Mouse (Mus musculus): ENCODE data around the gene Aox3. TPM values are rescaled to one million over a fixed set of nuclear protein-coding genes. Genes with fewer than 3 reads are reported as not detected.

Aox3 gene
- polyA plus RNA-seq (2014; fragmentation: Nextera tagmentation; extraction: Ambion mirVana), result 0.91 and 1.1 TPM in 2 replicates

DNA sequence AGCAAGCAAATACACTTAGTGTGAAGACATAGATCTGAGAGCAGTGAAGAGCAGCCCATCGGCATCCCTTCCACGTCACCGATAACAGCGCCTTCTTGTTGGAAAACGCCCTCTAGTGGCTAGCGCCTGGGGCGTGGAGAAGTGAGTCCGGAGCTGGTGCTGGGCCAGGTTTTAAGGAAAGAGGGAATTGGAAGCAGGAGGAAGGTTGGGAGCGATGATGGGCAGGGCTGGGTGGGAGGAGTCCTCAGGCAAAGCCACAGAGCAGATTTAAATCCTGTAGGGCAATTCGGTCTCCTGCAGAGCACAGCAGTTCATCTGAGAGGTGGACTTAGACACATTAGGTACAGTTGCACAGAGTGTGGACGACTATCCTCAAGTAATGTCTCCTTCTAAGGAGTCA lies at the start of gene Aox3:
Gene Aox3, plus strand, starts transcription at position 251 of the 400 bp plus-strand sequence.
- Histone ChIP-seq H3K36me3 (ENCODE audit: insufficient read depth) (no peaks in the 10 kb centered on the region), H3K27ac (ENCODE audit: low read depth) (no peak within 1 kb of the TSS), H3K27me3 (ENCODE audit: insufficient read depth, low read length) (no peaks in the 10 kb centered on the region), H3K9me3 (ENCODE audit: low read depth, low read length) (no peaks in the 10 kb centered on the region), H3K4me2 (peak within 1 kb of the TSS; percentile 43), H3K9ac (no peak within 1 kb of the TSS), H3K4me3 (ENCODE audit: low read depth, low read length) (no peak within 1 kb of the TSS), H3K4me1 (ENCODE audit: insufficient read depth) (no peaks in the 10 kb centered on the region)
- DNase-seq, result peak; percentile 92
- ATAC-seq (ENCODE audit: insufficient read depth), result peak; percentile 73; the same call in 1 of the 2 replicates
- peak; percentile 83 for TF ChIP-seq CTCF (IDR thresholded peaks at IDR 0.05; ENCODE audit: low read depth)
- 17% methylated on average over 11 of the region's 11 CpGs for WGBS

DNA sequence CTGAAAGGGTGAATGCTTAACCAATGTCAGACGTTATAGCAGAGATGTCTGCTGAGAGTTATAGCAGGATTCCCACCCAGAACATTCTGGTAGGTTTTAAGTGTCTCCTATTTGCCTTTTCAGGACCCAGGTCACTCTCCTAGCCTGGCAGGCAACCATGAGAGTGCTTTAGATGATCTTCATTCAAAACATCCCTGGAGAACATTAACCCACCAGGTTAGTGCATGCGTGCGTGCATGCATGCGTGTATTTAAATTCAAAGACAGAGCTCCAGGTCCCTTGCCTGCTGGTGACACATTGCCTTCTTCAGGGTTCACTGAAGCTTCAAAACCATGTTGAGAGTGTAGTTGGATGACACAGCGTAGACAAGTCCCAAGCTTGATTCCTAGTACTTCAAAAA lies 47.8 kb upstream of the Aox3 start:
- no peak overlapping the region for H3K4me3 ChIP-seq (ENCODE audit: low read depth, low read length)

DNA sequence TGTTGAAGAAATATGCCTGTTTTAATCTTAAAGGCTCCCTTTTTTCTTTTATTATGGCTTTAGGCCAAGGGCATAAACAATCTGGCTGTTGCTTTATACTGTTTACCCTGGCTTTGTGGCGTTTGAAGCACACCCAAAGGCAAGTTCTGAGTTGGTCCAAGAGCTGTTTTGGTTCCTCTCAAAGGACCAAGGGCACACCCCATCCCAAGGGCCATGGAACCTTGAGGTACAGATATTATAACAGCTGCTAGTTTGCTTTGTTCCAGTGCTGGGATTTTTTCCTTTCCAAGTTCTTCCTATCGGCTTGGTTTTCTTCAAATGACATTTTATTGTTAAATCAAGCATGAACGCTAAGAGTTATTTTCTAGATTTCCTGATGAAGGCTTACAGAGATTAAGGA lies 47.3 kb upstream of the Aox3 start:
- no peaks in the 10 kb centered on the region for H3K9me3 ChIP-seq (ENCODE audit: low read depth, low read length)
- H3K36me3 ChIP-seq (ENCODE audit: insufficient read depth), result no peaks in the 10 kb centered on the region
- no peak overlapping the region for H3K27ac ChIP-seq (ENCODE audit: low read depth)
- peak; percentile 50 for DNase-seq
- no peak overlapping the region for H3K4me2 ChIP-seq
- TF ChIP-seq CTCF (IDR thresholded peaks at IDR 0.05; ENCODE audit: low read depth), result no peak
- no peak for ATAC-seq (ENCODE audit: insufficient read depth)
- no peaks in the 10 kb centered on the region for H3K4me1 ChIP-seq (ENCODE audit: insufficient read depth)
- 68% methylated on average over 3 of the region's 3 CpGs for WGBS
- H3K27me3 ChIP-seq (ENCODE audit: insufficient read depth, low read length), result no peaks in the 10 kb centered on the region
- H3K4me3 ChIP-seq (ENCODE audit: low read depth, low read length), result no peak overlapping the region
- no peak overlapping the region for H3K9ac ChIP-seq

More for the DNA sequence above, 47.8 kb upstream of the Aox3 start:
- TF ChIP-seq CTCF (IDR thresholded peaks at IDR 0.05; ENCODE audit: low read depth), result no peak
- H3K36me3 ChIP-seq (ENCODE audit: insufficient read depth), result no peaks in the 10 kb centered on the region
- H3K4me1 ChIP-seq (ENCODE audit: insufficient read depth), result no peaks in the 10 kb centered on the region
- 88% methylated on average over 5 of the region's 5 CpGs for WGBS
- ATAC-seq (ENCODE audit: insufficient read depth) (no peak), DNase-seq (no peak)
- H3K9ac ChIP-seq, result no peak overlapping the region
- H3K9me3 ChIP-seq (ENCODE audit: low read depth, low read length), result no peaks in the 10 kb centered on the region
- H3K27me3 ChIP-seq (ENCODE audit: insufficient read depth, low read length), result no peaks in the 10 kb centered on the region
- H3K27ac ChIP-seq (ENCODE audit: low read depth), result no peak overlapping the region
- no peak overlapping the region for H3K4me2 ChIP-seq

DNA sequence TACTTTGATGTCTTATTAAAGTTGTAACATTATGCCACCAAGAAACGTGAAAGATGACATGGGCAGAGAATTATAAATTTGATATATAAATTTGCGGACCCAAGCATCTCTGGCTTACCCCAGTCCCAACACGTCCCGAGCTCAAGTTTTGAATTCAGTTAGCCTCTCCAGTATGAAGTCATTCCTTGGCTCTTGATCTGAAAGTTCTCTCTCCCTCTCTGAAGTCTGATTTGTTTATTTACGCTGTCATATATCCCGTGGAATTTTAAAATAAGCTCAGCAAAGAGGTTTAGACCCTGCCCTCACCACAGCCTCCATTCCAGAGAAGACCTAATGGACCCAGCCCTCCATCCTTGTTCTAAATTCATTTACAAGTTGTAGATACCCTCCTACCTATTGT lies 43.7 kb upstream of the Aox3 start:
- DNase-seq (peak; percentile 73), ATAC-seq (ENCODE audit: insufficient read depth) (peak; percentile 73; the same call in 1 of the 2 replicates)
- Histone ChIP-seq H3K27ac (ENCODE audit: low read depth) (no peak overlapping the region), H3K9ac (no peak overlapping the region), H3K4me2 (no peak overlapping the region), H3K36me3 (ENCODE audit: insufficient read depth) (no peaks in the 10 kb centered on the region), H3K27me3 (ENCODE audit: insufficient read depth, low read length) (no peaks in the 10 kb centered on the region), H3K4me1 (ENCODE audit: insufficient read depth) (0 out of 2 replicates have a peak, but pooled peaks cover 6% of the 10 kb centered on the region), H3K9me3 (ENCODE audit: low read depth, low read length) (no peaks in the 10 kb centered on the region), H3K4me3 (ENCODE audit: low read depth, low read length) (no peak overlapping the region)
- no peak for TF ChIP-seq CTCF (IDR thresholded peaks at IDR 0.05; ENCODE audit: low read depth)
- 51% methylated on average over 6 of the region's 6 CpGs for WGBS

DNA sequence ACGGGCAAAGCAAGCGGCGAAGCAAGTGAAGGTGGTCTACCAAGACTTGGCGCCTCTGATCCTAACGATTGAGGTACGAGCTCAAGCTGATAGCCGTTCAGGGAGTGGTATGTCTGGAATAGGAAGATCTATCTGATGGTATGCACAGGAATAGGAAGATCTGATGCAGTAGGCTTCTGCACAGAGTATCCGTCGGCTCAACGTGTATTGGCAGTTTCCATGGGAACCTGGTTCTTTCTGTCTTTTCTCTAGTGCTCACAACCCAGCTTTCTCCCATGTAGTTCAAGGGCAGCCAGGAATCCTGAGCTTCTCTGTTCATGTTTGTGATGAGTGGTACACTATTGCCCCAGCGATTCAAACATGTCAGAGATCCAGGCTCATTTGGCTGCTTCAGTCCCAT lies 42.8 kb upstream of the Aox3 start:
- no peaks in the 10 kb centered on the region for H3K27me3 ChIP-seq (ENCODE audit: insufficient read depth, low read length)
- H3K4me2 ChIP-seq, result no peak overlapping the region
- no peak overlapping the region for H3K27ac ChIP-seq (ENCODE audit: low read depth)
- TF ChIP-seq CTCF (IDR thresholded peaks at IDR 0.05; ENCODE audit: low read depth), result no peak
- ATAC-seq (ENCODE audit: insufficient read depth) (no peak), DNase-seq (no peak)
- WGBS, result 90% methylated on average over 11 of the region's 11 CpGs
- H3K36me3 ChIP-seq (ENCODE audit: insufficient read depth), result no peaks in the 10 kb centered on the region
- no peaks in the 10 kb centered on the region for H3K9me3 ChIP-seq (ENCODE audit: low read depth, low read length)
- no peak overlapping the region for H3K4me3 ChIP-seq (ENCODE audit: low read depth, low read length)
- no peak overlapping the region for H3K9ac ChIP-seq
- 0 out of 2 replicates have a peak, but pooled peaks cover 6% of the 10 kb centered on the region for H3K4me1 ChIP-seq (ENCODE audit: insufficient read depth)

DNA sequence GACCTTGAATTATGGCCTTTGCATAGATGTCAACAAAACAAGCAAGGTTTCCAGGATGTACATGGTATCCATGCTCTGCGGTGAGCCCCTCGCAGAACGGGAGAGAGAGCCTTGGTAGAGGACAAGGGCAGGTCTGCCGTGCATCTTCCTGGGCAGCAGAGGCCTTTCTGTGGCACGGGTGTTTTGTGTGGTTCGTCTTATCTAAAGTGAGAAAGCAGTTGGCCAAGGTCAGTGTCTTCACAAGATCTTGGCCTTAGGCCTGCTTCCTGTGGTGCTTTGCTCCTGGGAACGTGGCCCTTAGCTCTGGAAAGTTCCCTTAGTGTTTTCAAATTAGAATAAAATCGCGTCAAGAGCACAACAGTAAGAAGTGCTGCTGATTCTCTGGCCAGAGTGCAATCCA lies 41.9 kb upstream of the Aox3 start:
- no peak for ATAC-seq (ENCODE audit: insufficient read depth)
- no peak overlapping the region for H3K9ac ChIP-seq
- H3K4me1 ChIP-seq (ENCODE audit: insufficient read depth), result 0 out of 2 replicates have a peak, but pooled peaks cover 6% of the 10 kb centered on the region
- H3K4me2 ChIP-seq, result no peak overlapping the region
- no peaks in the 10 kb centered on the region for H3K36me3 ChIP-seq (ENCODE audit: insufficient read depth)
- no peaks in the 10 kb centered on the region for H3K27me3 ChIP-seq (ENCODE audit: insufficient read depth, low read length)
- H3K27ac ChIP-seq (ENCODE audit: low read depth), result no peak overlapping the region
- WGBS, result 75% methylated on average over 9 of the region's 9 CpGs
- DNase-seq, result no peak
- no peaks in the 10 kb centered on the region for H3K9me3 ChIP-seq (ENCODE audit: low read depth, low read length)
- no peak overlapping the region for H3K4me3 ChIP-seq (ENCODE audit: low read depth, low read length)
- TF ChIP-seq CTCF (IDR thresholded peaks at IDR 0.05; ENCODE audit: low read depth), result no peak

DNA sequence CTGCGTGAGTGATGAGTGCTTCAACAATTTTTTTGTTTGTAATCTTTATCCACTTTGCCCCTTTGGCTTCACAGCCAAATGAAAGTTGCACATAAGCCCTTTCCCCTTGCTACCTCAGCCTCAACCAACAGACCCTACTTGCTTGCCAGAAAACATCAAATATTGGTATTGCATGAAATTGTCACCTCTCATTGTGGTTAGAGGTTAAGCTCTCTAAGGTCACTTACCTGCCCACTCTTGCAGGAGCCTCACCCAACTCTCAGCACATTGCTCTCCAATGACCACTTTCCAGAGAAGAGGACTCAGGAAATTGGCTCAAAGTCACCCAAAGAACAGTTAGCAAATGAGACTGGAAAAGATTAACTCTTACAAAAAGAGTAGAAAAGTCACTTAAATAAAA lies 41.4 kb upstream of the Aox3 start:
- Histone ChIP-seq H3K27ac (ENCODE audit: low read depth) (no peak overlapping the region), H3K9ac (no peak overlapping the region), H3K4me1 (ENCODE audit: insufficient read depth) (0 out of 2 replicates have a peak, but pooled peaks cover 6% of the 10 kb centered on the region), H3K4me2 (no peak overlapping the region), H3K36me3 (ENCODE audit: insufficient read depth) (no peaks in the 10 kb centered on the region), H3K27me3 (ENCODE audit: insufficient read depth, low read length) (no peaks in the 10 kb centered on the region), H3K9me3 (ENCODE audit: low read depth, low read length) (no peaks in the 10 kb centered on the region), H3K4me3 (ENCODE audit: low read depth, low read length) (no peak overlapping the region)
- 52% methylated on average over 1 of the region's 1 CpGs for WGBS
- ATAC-seq (ENCODE audit: insufficient read depth), result no peak
- no peak for TF ChIP-seq CTCF (IDR thresholded peaks at IDR 0.05; ENCODE audit: low read depth)
- DNase-seq, result no peak
